ENCODE assay signal across 26 mouse cellular contexts in genomic region chr8:92699922-92700540, GRCm38 (mm10). TPM values are rescaled to one million over a fixed set of nuclear protein-coding genes. Genes with fewer than 3 reads are reported as not detected.
DNase-seq lines count a peak whose midpoint lies in the region; ATAC-seq and TF ChIP-seq lines count a peak whose summit lies in the region.
"Had no signal": no experiment of that assay in that cellular context is flagged by ENCODE, and none has a peak within 500 bp of the region (broad histone marks: within the 10 kb centered on the region; RNA-seq: fewer than 3 reads in every experiment).

No protein-coding gene starts in this region.

- peaks cover 10% of the 10 kb centered on the region for H3K4me1 ChIP-seq in forebrain, embryonic 14.5 days (ENCODE audit: control insufficient read depth, insufficient read depth, low read length)
- peaks cover 10% of the 10 kb centered on the region; the same call in 1 of the 2 replicates for H3K4me1 ChIP-seq in forebrain, embryonic 15.5 days
- no peaks in the 10 kb centered on the region for H3K4me1 ChIP-seq in midbrain, embryonic 11.5 days (ENCODE audit: control insufficient read depth, insufficient read depth, low read length)
- peaks cover 10% of the 10 kb centered on the region; the same call in 1 of the 2 replicates for H3K4me1 ChIP-seq in midbrain, postnatal 0 days (ENCODE audit: insufficient read depth, low read length)
- H3K4me1 ChIP-seq in embryonic facial prominence, embryonic 14.5 days (ENCODE audit: control insufficient read depth, insufficient read depth, low read length), result no peaks in the 10 kb centered on the region; the same call in 1 of the 2 replicates
- H3K4me1 ChIP-seq: heart, embryonic 12.5 days had no signal

- ATAC-seq in forebrain, embryonic 14.5 days, result no peak
- ATAC-seq in forebrain, embryonic 15.5 days (replicated peaks), result no peak
- no peak for ATAC-seq in midbrain, embryonic 11.5 days (ENCODE audit: low FRiP score)
- no peak for ATAC-seq in midbrain, postnatal 0 days (ENCODE audit: low FRiP score)
- ATAC-seq in embryonic facial prominence, embryonic 14.5 days (ENCODE audit: low read depth), result no peak
- ATAC-seq: activated CD4-positive, CD25-positive, alpha-beta regulatory T cell, adult 4 months; intestine, embryonic 16.5 days; Patski had no signal

- no peaks in the 10 kb centered on the region for H3K27me3 ChIP-seq in forebrain, embryonic 14.5 days (replicated peaks; ENCODE audit: control insufficient read depth, insufficient read depth, low read length)
- no peaks in the 10 kb centered on the region for H3K27me3 ChIP-seq in forebrain, embryonic 15.5 days
- no peaks in the 10 kb centered on the region for H3K27me3 ChIP-seq in midbrain, embryonic 11.5 days (ENCODE audit: control insufficient read depth, insufficient read depth, low read length)
- H3K27me3 ChIP-seq in midbrain, postnatal 0 days (ENCODE audit: insufficient read depth, low read length), result no peaks in the 10 kb centered on the region
- H3K27me3 ChIP-seq in embryonic facial prominence, embryonic 14.5 days (replicated peaks; ENCODE audit: control insufficient read depth, insufficient read depth, low read length), result no peaks in the 10 kb centered on the region
- H3K27me3 ChIP-seq: hindbrain, embryonic 15.5 days had no signal

- TF ChIP-seq CTCF in midbrain, postnatal 0 days (IDR thresholded peaks at IDR 0.05), result no peak

- no peak overlapping the region for H3K4me2 ChIP-seq in forebrain, embryonic 14.5 days (ENCODE audit: low read length)
- no peak overlapping the region for H3K4me2 ChIP-seq in forebrain, embryonic 15.5 days (replicated peaks)
- no peak overlapping the region for H3K4me2 ChIP-seq in midbrain, embryonic 11.5 days
- no peak overlapping the region for H3K4me2 ChIP-seq in midbrain, postnatal 0 days (ENCODE audit: low read depth, low read length, poor library complexity, severe bottlenecking)
- no peak overlapping the region for H3K4me2 ChIP-seq in embryonic facial prominence, embryonic 14.5 days (ENCODE audit: low read depth, low read length)
- H3K4me2 ChIP-seq: embryonic facial prominence, embryonic 15.5 days; heart, embryonic 12.5 days; hindbrain, embryonic 15.5 days had no signal

- no peaks in the 10 kb centered on the region for H3K36me3 ChIP-seq in forebrain, embryonic 14.5 days (ENCODE audit: control insufficient read depth, insufficient read depth, low read length)
- no peaks in the 10 kb centered on the region for H3K36me3 ChIP-seq in forebrain, embryonic 15.5 days
- H3K36me3 ChIP-seq in midbrain, embryonic 11.5 days (ENCODE audit: control insufficient read depth, insufficient read depth, low read length), result no peaks in the 10 kb centered on the region
- no peaks in the 10 kb centered on the region for H3K36me3 ChIP-seq in midbrain, postnatal 0 days (ENCODE audit: insufficient read depth, low read length)
- H3K36me3 ChIP-seq in embryonic facial prominence, embryonic 14.5 days (ENCODE audit: control insufficient read depth, insufficient read depth, low read length), result no peaks in the 10 kb centered on the region
- H3K36me3 ChIP-seq: embryonic facial prominence, embryonic 15.5 days; heart, embryonic 12.5 days; hindbrain, embryonic 15.5 days had no signal

- H3K9ac ChIP-seq in forebrain, embryonic 14.5 days (ENCODE audit: low read length), result no peak overlapping the region
- H3K9ac ChIP-seq in forebrain, embryonic 15.5 days (replicated peaks), result no peak overlapping the region
- H3K9ac ChIP-seq in midbrain, embryonic 11.5 days (ENCODE audit: low read length), result no peak overlapping the region
- no peak overlapping the region for H3K9ac ChIP-seq in midbrain, postnatal 0 days (replicated peaks; ENCODE audit: low read length, poor library complexity, severe bottlenecking)
- no peak overlapping the region for H3K9ac ChIP-seq in embryonic facial prominence, embryonic 14.5 days (ENCODE audit: low read depth, low read length)
- H3K9ac ChIP-seq: embryonic facial prominence, embryonic 15.5 days; heart, embryonic 12.5 days; hindbrain, embryonic 15.5 days had no signal

- no peak overlapping the region for H3K4me3 ChIP-seq in forebrain, embryonic 14.5 days (ENCODE audit: low read depth, low read length)
- H3K4me3 ChIP-seq in forebrain, embryonic 15.5 days, result no peak overlapping the region
- H3K4me3 ChIP-seq in midbrain, embryonic 11.5 days (ENCODE audit: low read depth, low read length), result no peak overlapping the region
- no peak overlapping the region for H3K4me3 ChIP-seq in midbrain, postnatal 0 days (ENCODE audit: low read depth, low read length)
- no peak overlapping the region for H3K4me3 ChIP-seq in embryonic facial prominence, embryonic 14.5 days (ENCODE audit: low read depth, low read length)
- H3K4me3 ChIP-seq: embryonic facial prominence, embryonic 15.5 days; erythroblast, embryonic 14.5 days; heart, embryonic 12.5 days; hindbrain, embryonic 15.5 days had no signal

- intact Hi-C loops in gastrocnemius, postnatal 14 days (cut with DNase I; ENCODE audit: low total_unique reads), result no loop called here

- H3K9me3 ChIP-seq in forebrain, embryonic 14.5 days (replicated peaks; ENCODE audit: control insufficient read depth, low read length), result no peaks in the 10 kb centered on the region
- H3K9me3 ChIP-seq in forebrain, embryonic 15.5 days, result no peaks in the 10 kb centered on the region
- H3K9me3 ChIP-seq in midbrain, embryonic 11.5 days (ENCODE audit: control insufficient read depth, low read length), result no peaks in the 10 kb centered on the region
- H3K9me3 ChIP-seq in midbrain, postnatal 0 days (ENCODE audit: low read length), result no peaks in the 10 kb centered on the region
- no peaks in the 10 kb centered on the region for H3K9me3 ChIP-seq in embryonic facial prominence, embryonic 14.5 days (ENCODE audit: control insufficient read depth, low read length)
- H3K9me3 ChIP-seq: embryonic facial prominence, embryonic 15.5 days; heart, embryonic 12.5 days; hindbrain, embryonic 15.5 days had no signal

- DNase-seq in forebrain, embryonic 14.5 days (ENCODE audit: low spot score), result peak; percentile 39
- peak; percentile 60 for DNase-seq in midbrain, embryonic 11.5 days (ENCODE audit: low spot score, missing footprints)
- no peak for DNase-seq in midbrain, postnatal 0 days (ENCODE audit: low spot score)
- DNase-seq in Muller cell, postnatal 12 days (ENCODE audit: inconsistent ontology term), result peak; percentile 76
- DNase-seq in embryonic facial prominence, embryonic 14.5 days (ENCODE audit: low spot score), result peak; percentile 20
- no peak for DNase-seq in gastrocnemius, postnatal 14 days
- DNase-seq: adrenal gland, postnatal 14 days; cerebellum, adult 11 months; cerebellum, adult 8-10 months; cerebellum, postnatal 14 days; gastrocnemius, postnatal 10 days; heart, postnatal 36 days had no signal

- H3K27ac ChIP-seq in forebrain, embryonic 14.5 days (ENCODE audit: low read depth, low read length), result no peak overlapping the region
- no peak overlapping the region for H3K27ac ChIP-seq in forebrain, embryonic 15.5 days (replicated peaks)
- no peak overlapping the region for H3K27ac ChIP-seq in midbrain, embryonic 11.5 days (ENCODE audit: low read depth, low read length)
- no peak overlapping the region for H3K27ac ChIP-seq in midbrain, postnatal 0 days (ENCODE audit: low read depth, low read length)
- H3K27ac ChIP-seq in embryonic facial prominence, embryonic 14.5 days (replicated peaks; ENCODE audit: low read depth, low read length), result no peak overlapping the region
- H3K27ac ChIP-seq: embryonic facial prominence, embryonic 15.5 days; hindbrain, embryonic 15.5 days had no signal

- 29% methylated on average over 8 of the region's 8 CpGs for WGBS in forebrain, embryonic 14.5 days
- 28% methylated on average over 8 of the region's 8 CpGs for WGBS in forebrain, embryonic 15.5 days
- WGBS in midbrain, embryonic 11.5 days, result 63% methylated on average over 8 of the region's 8 CpGs
- WGBS in midbrain, postnatal 0 days, result 34% methylated on average over 8 of the region's 8 CpGs
- WGBS in embryonic facial prominence, embryonic 14.5 days, result 45% methylated on average over 8 of the region's 8 CpGs

RNA-seq across cellular contexts. Expression of gene Irx6, which starts 25.9 kb away (rescaled TPM):
- polyA plus RNA-seq in forebrain, embryonic 14.5 days (2014; fragmentation: Nextera tagmentation; extraction: Ambion mirVana), result 0.38 and 0.69 TPM in 2 replicates
- 0.26 TPM in 1 of 2 replicates, not detected in the other for polyA plus RNA-seq in forebrain, embryonic 15.5 days (2015; fragmentation: Nextera tagmentation; extraction: Ambion mirVana)
- 2.3 and 2.6 TPM in 2 replicates for polyA plus RNA-seq in midbrain, embryonic 11.5 days (2014; fragmentation: Nextera tagmentation; extraction: Ambion mirVana)
- 4.4 and 6.6 TPM in 2 replicates for total RNA-seq in midbrain, postnatal 0 days (2014; rRNA removed)
- polyA plus RNA-seq in midbrain, postnatal 0 days (2015; fragmentation: Nextera tagmentation; extraction: Ambion mirVana), result 4.0 and 5.4 TPM in 2 replicates
- polyA plus RNA-seq in embryonic facial prominence, embryonic 14.5 days (2014; fragmentation: Nextera tagmentation; extraction: Ambion mirVana), result 0.37 and 0.40 TPM in 2 replicates
- total RNA-seq in gastrocnemius, postnatal 14 days (2021), result not detected
- total RNA-seq: adrenal gland, adult 18-20 months; adrenal gland, postnatal 14 days; common myeloid progenitor, adult 5-6 weeks; heart, adult 8-10 months; heart, postnatal 36 days; MEL had no signal
- polyA plus RNA-seq: activated CD4-positive, CD25-positive, alpha-beta regulatory T cell, adult 4 months; C2C12; erythroblast, embryonic 14.5 days; gonadal fat pad, adult 2 months; intestine, embryonic 16.5 days; Patski had no signal

Comparison
In these comparisons a context has a peak if more than half of its experiments do, and no peak if none do; other contexts are left out.
1. DNase-seq: peak in forebrain, embryonic 14.5 days (single experiment), midbrain, embryonic 11.5 days (single experiment), Muller cell, postnatal 12 days (single experiment) and embryonic facial prominence, embryonic 14.5 days (single experiment); none in midbrain, postnatal 0 days (single experiment) and gastrocnemius, postnatal 14 days (single experiment).